ENCODE assay signal across 9 mouse cellular contexts in the genomic region with DNA sequence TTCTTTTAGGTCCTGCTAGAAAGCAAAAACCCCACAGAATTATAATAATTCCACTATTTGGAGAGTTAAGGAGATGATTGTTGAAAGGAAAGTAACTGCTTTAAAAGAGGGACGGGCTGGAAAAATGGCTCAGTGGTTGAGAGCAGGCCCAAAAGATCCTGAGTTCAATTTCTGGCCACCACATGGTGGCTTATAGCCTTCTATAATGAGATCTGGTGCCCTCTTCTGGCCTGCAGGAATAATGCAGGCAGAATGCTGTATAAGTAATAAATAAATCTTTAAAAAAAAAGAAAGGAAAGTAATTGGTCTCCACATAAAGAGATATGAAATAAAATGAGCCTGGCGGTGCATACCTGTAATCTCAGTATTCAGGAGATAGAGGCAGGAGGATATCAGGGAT. TPM values are rescaled to one million over a fixed set of nuclear protein-coding genes. Genes with fewer than 3 reads are reported as not detected.
DNase-seq lines count a peak whose midpoint lies in the region; ATAC-seq and TF ChIP-seq lines count a peak whose summit lies in the region.
"Had no signal": no experiment of that assay in that cellular context is flagged by ENCODE, and none has a peak within 500 bp of the region (broad histone marks: within the 10 kb centered on the region; RNA-seq: fewer than 3 reads in every experiment).

No protein-coding gene starts in this region.

- H3K36me3 ChIP-seq in heart, embryonic 10.5 days, result peaks cover 4% of the 10 kb centered on the region; the same call in 1 of the 2 replicates
- H3K36me3 ChIP-seq: stomach, embryonic 15.5 days had no signal

- H3K27ac ChIP-seq in heart, embryonic 10.5 days, result no peak overlapping the region

- H3K27me3 ChIP-seq in heart, embryonic 10.5 days (ENCODE audit: insufficient read depth, poor library complexity, severe bottlenecking), result no peaks in the 10 kb centered on the region; the same call in 1 of the 2 replicates
- peaks cover 3% of the 10 kb centered on the region for H3K27me3 ChIP-seq in Patski
- H3K27me3 ChIP-seq: stomach, embryonic 15.5 days had no signal

- DNase-seq in heart, adult 8-10 months (ENCODE audit: low spot score), result peak; percentile 34
- DNase-seq in heart, embryonic 10.5 days (ENCODE audit: low spot score), result no peak
- peak; percentile 79 for DNase-seq in A20 (ENCODE audit: low read depth, low spot score)
- DNase-seq in Patski (ENCODE audit: low read depth, low spot score), result no peak
- peak; percentile 20 for DNase-seq in embryo, embryonic 9.5 days (ENCODE audit: extremely low spot score)
- peak; percentile 35 for DNase-seq in layer of hippocampus, adult 9-11 months
- peak; percentile 40 to 58 for DNase-seq in natural killer cell, adult 2 months (ENCODE audit: low spot score in 2 of 2)

- CTCF ChIA-PET in Patski (lab: Charles Lee), result interaction anchor here (1.1 kb wide), 1 partner anchor 12 kb away, joined by 3 read pairs; no protein-coding TSS in a partner anchor

- POLR2A ChIA-PET in Patski (lab: Charles Lee), result no interaction called here

- no peak for ATAC-seq in Patski
- ATAC-seq in megakaryocyte-erythroid progenitor cell, adult 5-6 weeks (replicated peaks; ENCODE audit: low FRiP score, low TSS enrichment, poor library complexity, severe bottlenecking), result no peak

- WGBS in heart, embryonic 10.5 days, result 28% methylated on average over 2 of the region's 2 CpGs

- no peaks in the 10 kb centered on the region for H3K4me1 ChIP-seq in heart, embryonic 10.5 days
- H3K4me1 ChIP-seq: stomach, embryonic 15.5 days had no signal

- H3K9me3 ChIP-seq in heart, embryonic 10.5 days, result no peaks in the 10 kb centered on the region
- H3K9me3 ChIP-seq: stomach, embryonic 15.5 days had no signal

- peak; percentile 77 for TF ChIP-seq CTCF in Patski (IDR thresholded peaks at IDR 0.05)

- in situ Hi-C loops in Patski (cut with MboI; ENCODE audit: low pct_unique_long_range_greater_than_20kb), result loop anchor here (10.0 kb wide), 2 partner anchors 182 to 908 kb away; no protein-coding TSS in a partner anchor

- H3K4me3 ChIP-seq in heart, embryonic 10.5 days, result no peak overlapping the region
- H3K4me3 ChIP-seq: stomach, embryonic 15.5 days had no signal

RNA-seq across cellular contexts. Expression of a gene that starts 1.5 kb away (rescaled TPM):
- total RNA-seq in heart, adult 8-10 months (2022), result 10 to 100 TPM; 38.8 to 55.3 (median 46.9) TPM
- polyA plus RNA-seq in heart, embryonic 10.5 days (2016; fragmentation: Nextera tagmentation; extraction: Ambion mirVana), result 50.2 and 54.4 TPM in 2 replicates
- 64.4 TPM for polyA plus RNA-seq in Patski (2021)
- total RNA-seq in megakaryocyte-erythroid progenitor cell, adult 5-6 weeks (2014; fragmentation: Nextera tagmentation), result 31.2 and 35.0 TPM in 2 replicates
- total RNA-seq in megakaryocyte-erythroid progenitor cell, adult 5-6 weeks (2017), result 56.0 and 58.2 TPM in 2 replicates

RNA-seq across cellular contexts. Expression of a gene that starts 2.3 kb away (rescaled TPM):
- 1,000 to 10,000 TPM; 1,695 to 2,076 (median 1,892) TPM for total RNA-seq in heart, adult 8-10 months (2022)
- polyA plus RNA-seq in heart, embryonic 10.5 days (2016; fragmentation: Nextera tagmentation; extraction: Ambion mirVana), result 583 and 682 TPM in 2 replicates
- 1,256 TPM for polyA plus RNA-seq in Patski (2021)
- total RNA-seq in megakaryocyte-erythroid progenitor cell, adult 5-6 weeks (2014; fragmentation: Nextera tagmentation), result 416 and 431 TPM in 2 replicates
- total RNA-seq in megakaryocyte-erythroid progenitor cell, adult 5-6 weeks (2017), result 539 and 567 TPM in 2 replicates

RNA-seq across cellular contexts. Expression of a gene that starts 13.9 kb away (rescaled TPM):
- total RNA-seq in heart, adult 8-10 months (2022), result 1 to 10 TPM; 5.2 to 6.9 (median 6.2) TPM
- polyA plus RNA-seq in heart, embryonic 10.5 days (2016; fragmentation: Nextera tagmentation; extraction: Ambion mirVana), result 18.3 and 24.0 TPM in 2 replicates
- polyA plus RNA-seq in Patski (2021), result 19.9 TPM
- total RNA-seq in megakaryocyte-erythroid progenitor cell, adult 5-6 weeks (2014; fragmentation: Nextera tagmentation), result 3.3 and 4.8 TPM in 2 replicates
- 3.1 and 3.3 TPM in 2 replicates for total RNA-seq in megakaryocyte-erythroid progenitor cell, adult 5-6 weeks (2017)

Comparison
In these comparisons a context has a peak if more than half of its experiments do, and no peak if none do; other contexts are left out.
1. DNase-seq: peak in heart, adult 8-10 months (single experiment), A20 (single experiment), embryo, embryonic 9.5 days (single experiment), layer of hippocampus, adult 9-11 months (single experiment) and natural killer cell, adult 2 months (2 of 2); none in heart, embryonic 10.5 days (single experiment) and Patski (single experiment).